Mouse (Mus musculus) urinary bladder, adult 18-20 months (tissue): ENCODE results near the gene Sipa1.
A peak's percentile ranks its signal among the peaks of the same experiment; 100 is the strongest.

ENCODE experiments used
- DNase-seq, 2 experiments: peaks; one replicate each; pipeline ENCODE4 v3.0.0; 2022; ENCODE audit warnings: low spot score in 2 of 2, mixed read lengths in 2 of 2

The Sipa1 gene

DNA sequence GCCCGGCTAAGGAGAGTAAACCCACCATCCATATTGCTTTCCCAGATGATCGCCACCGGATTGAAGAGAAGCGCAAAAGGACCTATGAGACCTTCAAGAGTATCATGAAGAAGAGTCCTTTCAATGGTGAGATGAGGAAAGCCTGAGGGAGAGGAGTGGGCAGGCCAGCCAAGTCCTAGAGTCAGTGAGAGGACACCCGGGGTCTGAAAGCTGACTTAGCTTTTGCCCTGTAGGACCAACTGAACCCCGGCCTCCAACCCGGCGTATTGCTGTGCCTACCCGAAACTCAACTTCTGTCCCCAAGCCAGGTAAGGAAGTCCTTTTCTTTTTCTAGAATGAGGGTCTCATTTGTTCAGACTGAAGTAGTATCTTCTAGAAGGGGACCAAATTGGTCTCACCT lies 18.2 kb downstream of the Sipa1 start:
- no peak for DNase-seq

DNA sequence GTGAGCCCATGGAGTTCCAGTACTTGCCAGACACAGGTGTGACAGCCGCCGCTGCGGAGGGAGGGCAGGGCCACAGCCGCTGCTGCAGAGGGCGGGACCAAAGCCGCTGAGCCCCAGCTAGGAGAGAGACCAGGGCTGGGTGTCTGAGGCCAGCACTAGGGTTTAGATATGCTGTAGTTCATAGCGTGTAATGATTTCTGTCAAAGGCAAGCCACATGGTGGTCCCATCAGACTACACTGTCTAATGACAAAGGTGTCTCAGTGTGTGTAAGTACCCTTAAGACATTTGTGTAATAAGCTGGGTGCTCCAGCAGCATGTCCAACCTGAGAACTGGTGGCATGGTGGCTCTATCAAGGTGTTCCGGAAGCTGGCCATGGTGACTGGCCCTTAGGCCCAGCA lies 21.9 kb downstream of the Sipa1 start:
- DNase-seq: no peak

DNA sequence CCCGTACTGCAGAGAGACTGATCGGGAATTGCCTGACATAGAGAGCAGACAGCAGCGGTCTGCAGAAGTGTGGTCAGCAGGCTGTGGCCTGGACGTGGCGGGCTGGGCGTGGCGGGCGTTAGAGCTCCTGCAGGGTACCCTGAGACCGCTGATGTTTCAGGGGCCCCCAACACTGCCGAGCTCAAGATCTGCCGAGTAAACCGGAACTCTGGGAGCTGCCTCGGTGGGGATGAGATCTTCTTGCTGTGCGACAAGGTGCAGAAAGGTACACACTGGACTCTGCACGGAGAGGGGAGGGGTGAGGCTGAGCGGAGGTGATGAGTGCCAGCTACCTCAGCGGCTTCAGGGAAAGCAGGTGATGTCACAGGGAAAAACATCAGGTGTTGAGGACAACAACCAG lies 22.5 kb downstream of the Sipa1 start:
- no peak for DNase-seq

DNA sequence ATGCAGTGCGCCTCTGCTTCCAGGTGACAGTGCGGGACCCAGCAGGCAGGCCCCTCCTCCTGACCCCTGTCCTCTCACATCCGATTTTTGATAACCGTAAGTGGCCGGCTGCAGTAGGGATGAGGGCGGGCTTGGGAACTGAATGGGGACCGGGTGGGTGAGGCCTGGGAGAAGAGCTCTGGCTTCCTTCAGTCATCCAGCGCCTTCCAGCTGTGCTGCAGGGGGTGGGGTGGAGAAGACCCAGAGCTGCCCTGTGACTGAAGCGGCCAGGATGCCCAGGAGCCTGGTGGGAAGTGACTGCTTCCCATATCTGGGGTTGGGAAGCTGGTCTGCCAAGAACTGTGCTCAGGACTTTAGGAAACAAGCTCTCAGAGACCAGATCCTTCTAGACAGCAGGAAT lies 23.2 kb downstream of the Sipa1 start:
- DNase-seq: no peak

DNA sequence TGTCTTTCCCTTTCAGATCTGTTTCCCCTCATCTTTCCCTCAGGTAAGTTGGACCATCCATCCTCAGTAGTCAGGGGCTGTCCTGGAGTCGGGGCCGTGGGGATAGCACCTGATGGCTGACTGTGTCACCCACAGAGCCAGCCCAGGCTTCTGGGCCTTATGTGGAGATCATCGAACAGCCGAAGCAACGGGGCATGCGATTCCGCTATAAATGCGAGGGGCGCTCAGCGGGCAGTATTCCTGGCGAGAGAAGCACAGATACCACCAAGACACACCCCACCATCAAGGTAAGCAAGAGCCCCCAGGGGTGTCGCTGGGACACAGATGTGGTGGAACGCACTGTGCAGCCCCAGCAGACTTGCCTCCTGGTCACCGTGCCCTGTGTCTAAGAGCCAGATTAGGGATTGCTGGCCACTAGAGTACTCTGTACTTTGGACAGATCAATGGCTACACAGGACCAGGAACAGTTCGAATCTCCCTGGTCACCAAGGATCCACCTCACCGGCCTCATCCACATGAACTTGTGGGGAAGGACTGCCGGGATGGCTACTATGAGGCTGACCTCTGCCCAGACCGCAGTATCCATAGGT lies 25.0 kb downstream of the Sipa1 start:
- DNase-seq: no peak

DNA sequence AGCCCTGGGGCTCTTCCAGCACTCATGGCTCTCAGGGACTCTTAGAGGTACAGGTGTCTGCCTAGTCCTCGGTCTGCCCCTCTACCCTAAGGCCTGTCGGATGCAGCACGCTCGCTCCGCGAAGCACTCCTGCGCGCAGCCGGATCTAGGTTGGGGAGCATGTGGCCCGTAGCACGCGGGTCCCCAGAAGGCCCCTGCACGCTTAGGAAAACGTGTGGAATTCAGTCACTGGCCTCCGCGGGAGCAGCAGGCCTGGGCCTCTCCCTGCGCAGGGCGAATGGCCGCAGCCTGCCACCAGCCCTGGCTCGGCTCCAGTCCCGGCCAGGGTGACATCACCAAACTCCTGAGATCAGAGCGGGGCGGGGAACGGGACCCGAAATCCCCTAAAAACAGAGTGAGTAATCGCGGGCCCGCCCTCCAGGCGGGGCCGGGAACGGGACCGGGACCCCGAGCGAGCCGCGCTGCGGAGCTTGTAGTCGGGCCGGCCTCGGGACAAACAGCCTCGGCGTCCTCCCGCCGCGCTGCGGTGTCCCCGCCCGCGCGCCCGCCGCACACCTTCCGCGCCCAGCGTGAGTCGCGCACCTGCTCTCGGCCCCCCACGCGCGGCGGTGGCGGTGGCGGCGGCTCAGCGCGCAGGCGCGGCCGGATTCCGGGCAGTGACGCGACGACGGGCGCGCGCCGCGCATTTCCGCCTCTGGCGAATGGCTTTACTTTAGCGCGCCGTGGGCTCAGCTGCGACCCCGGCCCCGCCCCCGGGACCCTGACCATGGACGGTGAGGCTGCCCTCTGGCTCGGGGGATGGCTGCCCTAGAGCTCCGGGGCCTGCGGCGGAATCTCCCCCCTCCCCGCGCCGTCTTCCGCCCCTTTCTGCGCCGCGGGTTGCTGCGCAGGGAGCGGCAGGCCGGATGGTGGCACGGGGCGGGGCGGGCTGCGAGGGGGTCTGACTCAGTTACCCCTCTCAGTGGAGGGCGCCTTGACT lies 26.1 kb downstream of the Sipa1 start, which contains the start of gene Rela:
TSS of gene Rela (plus strand) at position 415 of the 979 bp plus-strand sequence.
- DNase-seq: peak; percentile 92 to 93

DNA sequence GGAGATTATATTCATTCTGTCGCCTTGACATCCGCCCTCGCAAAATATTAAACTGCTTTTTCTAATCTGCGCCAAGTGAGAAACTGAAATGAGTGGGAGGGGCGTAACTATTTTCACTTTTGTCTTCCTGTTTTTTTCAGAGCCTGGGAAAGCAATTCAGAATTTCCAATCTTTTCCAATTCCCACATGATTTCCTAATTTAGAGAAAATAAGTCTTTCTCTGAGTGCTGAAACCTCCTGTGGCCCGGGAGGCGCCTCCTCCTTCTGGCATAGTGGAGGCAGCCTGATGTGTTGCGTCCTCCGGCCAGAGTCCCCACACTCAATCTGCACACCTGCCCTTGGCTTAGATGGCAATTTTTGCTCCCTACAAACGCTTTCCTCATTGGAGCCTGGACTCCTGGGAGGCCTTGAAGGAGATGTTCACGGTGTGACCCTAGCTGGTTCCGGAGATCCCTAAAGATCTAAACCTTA lies 26.9 kb downstream of the Sipa1 start:
- DNase-seq: no peak

DNA sequence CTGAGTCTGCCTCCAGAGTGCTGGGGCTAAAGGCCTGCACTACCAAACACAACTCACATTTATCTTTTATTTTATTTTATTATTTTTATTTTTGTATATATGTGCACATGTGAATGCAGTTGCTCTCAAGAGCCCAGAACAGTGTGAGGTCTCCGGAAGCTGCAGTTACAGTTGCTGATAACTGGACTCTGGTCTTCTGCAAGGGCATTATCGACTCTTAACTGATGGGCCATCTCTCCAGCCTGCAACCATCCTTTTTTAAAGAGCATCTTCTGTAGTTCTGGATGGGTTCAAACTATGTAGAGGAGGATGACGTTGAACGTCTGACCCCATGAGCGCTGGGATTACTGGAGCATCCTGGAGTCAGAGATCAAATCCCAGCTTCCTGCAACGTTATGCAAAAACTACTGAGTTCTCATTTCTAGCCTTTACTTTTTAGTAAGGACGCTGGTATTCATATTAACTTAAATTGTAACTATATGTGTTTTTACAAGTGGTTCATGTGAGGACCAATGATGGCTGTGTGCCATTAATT lies 27.4 kb downstream of the Sipa1 start:
- DNase-seq: no peak

DNA sequence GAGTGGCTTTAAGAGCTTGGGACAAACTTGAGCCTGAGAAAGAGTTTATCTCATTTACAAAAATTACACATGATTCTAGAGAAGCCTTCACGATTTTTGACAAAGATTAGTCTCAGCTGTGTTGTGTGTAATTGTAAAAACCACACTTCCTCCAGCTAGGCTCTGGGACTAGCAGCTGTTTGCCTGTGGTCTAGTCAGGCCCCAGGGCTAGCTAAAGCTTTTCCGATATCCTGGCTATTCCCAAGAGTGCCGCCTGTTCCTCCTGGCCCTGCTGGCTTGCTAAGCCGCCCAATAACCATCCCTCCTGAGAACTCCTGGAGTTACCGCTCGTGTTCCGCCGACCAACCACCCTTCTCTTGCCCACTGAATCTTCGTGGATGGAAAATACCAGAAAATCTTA lies 31.4 kb downstream of the Sipa1 start:
- DNase-seq: no peak

DNA sequence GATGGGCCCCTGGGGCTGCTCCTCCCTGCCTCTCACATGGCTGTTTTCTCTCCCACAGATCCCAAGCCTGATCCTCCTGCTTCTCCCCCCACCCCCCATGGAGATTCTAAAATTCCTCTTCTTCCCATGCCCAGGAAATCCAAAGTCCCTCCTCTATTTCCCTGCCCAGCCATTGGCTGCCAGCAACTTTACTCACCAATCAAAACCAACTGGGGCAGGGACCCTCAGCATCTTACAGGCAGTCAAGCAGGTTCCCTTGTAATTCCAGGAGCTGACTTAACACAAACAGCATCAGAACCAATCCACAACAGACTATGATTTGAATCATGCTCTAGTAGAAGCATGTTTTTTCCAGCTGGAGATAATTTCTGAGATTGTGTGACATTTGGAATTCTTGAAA lies 33.6 kb downstream of the Sipa1 start:
- no peak for DNase-seq

DNA sequence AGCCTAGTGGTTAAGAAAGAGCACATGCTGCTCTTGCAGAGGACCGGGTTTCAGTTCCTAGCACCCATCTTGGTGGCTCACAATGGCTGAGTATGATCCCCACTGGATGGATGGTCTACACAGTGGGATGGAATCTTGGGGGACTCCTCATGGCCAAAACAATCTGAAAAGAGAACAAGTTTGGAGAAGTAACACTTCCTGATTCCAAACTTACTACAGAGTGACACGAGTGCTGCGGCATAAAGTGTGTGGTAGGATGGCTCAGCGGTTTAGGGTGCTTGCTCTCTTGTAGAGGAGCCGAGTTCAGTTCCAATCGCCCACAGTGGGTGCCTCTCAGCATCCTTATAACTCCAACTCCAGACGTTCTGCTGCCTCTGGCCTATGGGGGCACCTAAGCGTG lies 38.2 kb downstream of the Sipa1 start:
- no peak for DNase-seq

DNA sequence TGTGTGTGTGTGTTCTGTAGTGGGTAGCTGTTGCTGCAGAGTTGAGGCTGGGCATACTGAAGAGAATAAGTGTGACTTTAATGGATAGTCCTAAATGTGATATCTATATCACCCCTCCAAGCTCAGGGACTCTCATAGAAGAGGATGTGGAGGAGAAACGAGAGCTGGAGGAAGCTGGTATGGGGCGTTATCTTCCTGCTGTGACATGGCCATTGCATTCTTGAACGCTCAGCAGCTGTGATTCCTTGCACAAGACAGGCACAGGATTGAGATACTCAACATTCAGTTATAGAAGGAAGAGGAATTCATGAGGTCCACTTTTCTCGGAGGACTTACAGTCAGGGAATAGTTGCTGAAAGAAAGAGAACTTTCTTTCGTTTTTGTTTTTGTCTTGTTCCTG lies 41.6 kb downstream of the Sipa1 start:
- no peak for DNase-seq

DNA sequence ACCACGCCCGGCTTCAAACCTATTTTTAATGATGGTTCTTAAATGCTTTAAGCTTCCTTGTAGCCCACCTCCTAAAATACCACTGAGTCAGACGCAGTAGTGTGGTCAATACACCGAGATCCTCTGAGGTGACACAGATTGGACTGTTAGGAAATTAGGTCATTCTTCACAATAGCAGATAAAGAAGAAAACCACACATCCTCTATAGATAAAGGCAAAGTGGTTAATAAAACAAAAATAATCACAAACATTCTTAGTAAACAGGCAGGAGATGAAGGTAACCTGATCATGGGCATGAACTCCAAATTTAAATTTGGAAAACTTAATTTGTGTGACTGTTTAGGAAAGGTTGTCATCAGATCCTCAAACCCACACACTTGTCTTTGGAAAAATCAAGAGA lies 43.5 kb downstream of the Sipa1 start:
- DNase-seq: no peak

DNA sequence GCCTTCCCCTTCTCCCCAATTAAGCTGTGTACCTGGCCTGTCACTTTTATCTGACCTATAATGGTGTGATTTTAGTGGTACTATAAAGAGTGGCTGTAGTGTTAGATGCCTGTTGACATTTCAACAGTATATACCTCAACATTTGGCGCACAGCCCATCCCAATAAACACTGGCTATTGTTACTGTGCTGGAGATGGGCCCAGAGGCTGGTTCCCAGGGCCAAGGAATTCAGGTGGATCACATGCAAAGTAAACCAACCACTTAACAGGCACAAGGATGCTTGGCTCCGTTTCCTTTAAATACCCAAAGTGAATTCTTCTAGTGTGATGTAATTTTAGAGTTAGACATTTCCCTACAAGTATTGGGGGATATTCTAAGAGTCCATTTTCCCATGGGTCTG lies 48.6 kb downstream of the Sipa1 start:
- DNase-seq: no peak

DNA sequence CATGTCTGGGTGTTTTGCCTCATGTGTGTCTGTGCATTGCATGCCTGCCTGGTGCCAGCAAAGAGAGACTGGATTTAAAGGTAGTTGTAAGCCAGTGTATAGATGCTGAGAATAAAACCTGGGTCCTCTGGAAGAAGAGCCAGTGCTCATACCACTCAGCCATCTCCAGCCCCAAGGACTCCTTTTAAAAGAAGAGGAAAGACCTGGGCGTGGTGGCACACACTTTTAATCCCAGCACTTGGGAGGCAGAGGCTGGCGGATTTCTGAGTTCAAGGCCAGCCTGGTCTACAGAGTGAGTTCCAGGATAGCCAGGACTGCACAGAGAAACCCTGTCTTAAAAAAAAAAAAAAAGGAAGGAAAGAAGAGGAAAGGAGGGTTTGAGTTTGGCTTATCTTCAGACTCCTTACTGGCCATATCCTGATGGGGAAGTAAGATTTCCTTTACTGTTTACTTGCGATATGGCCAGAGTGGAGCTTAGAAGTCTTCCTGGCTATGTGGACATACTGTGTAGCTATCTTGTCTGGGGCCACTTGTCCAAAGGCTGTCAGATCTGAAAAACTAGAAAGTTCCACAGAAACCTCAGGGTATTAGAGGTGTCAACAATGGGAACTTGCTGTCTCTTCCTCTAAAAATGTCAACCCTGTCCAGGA lies 50.6 kb downstream of the Sipa1 start:
- no peak for DNase-seq

DNA sequence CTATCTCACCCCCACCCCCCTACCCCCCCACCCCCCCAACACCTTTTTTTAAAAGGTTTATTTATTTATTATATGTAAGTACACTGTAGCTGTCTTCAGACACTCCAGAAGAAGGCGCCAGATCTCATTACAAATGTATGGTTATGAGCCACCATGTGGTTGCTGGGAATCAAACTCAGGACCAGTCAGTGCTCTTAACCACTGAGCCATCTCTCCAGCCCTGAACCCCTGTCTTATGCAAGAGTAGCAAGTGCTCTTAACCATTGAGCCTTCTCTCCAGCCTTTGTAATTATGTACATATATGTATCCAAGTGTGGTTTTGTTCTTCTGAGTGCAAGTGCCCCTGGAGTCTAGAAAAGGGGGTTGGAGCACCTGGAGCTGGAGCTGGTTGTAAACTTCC lies 51.5 kb downstream of the Sipa1 start:
- no peak for DNase-seq

DNA sequence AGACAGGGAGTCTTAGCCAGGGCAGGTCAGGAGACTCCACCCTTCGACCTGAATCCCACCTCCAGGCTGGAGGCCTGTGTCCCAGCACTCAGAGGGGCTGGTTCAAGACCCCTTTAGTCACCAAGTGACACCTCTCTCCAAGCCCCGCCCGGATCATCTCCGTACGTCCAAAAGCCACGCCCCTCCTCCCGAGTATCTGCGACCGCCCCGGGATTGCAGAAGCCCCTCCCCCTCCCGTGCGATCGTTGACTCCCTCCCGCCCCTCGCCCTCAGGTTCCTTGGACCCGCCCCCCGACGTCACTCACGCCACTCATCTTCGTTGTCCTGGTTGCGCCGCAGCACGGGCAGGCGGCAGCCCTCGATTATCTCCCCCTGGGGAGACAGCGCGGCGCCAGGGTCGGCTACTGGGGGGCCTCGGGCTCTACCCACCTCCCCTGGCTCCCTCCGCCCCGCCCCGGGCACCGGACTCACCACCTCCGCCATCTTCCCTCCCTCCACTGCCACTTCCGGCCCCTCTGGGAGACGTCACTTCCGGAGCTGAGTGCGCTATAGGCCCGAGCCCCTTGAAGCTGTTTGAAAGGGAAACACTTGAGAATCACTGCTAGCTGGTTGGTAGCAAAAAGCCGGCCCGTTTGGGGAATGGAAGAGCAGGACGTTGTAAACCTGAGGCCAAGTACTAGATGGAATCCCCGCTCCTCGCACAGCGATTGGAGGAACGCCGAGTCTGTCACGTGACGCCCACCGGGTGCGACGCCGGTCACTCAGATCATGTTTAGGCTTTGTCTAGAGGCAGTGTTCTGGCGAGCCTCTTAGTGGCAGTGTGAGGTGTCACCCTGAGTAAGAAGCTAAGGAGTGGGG lies 53.7 kb downstream of the Sipa1 start, which contains the start of gene Kat5:
TSS of gene Kat5 (minus strand) at position 691 of the 858 bp plus-strand sequence.
- DNase-seq: peak; percentile 89 to 97

DNA sequence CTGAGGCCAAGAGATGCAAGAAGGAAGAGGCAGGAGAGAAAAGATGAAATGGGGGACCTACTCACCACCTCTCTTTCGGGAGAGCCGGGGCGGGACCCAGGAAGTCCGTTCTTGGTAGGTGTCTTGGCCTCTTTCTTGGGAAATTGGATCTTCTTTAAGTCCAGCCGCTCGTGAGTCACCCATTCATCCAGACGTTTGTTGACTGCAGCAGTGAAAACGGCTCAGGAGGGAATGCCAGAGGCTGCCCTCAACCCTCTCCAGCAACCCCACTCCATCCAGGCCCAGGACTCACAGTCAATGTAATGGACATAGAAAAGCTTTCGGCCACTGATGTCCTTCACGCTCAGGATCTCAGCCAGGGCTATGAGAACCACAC lies 54.3 kb downstream of the Sipa1 start:
- no peak for DNase-seq

DNA sequence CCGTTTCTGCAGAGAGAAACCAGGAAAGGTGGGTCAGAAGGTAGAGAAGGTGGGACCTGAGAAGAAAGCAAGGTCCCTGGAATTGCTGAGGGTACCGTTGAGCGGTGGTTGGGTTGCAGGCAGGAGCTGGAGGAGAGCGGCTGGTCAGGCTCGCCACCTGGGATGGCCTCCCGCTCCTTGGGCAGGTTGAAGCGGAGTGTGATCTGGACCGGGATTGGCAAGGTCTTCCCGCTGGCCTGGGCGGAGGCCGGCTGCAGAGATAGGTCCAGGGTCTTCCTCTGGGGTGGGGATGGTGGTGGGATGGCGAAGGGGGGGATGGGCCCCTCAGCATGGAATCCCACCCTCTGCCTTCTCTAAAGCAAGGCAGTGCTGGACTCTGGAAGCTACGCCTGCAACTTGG lies 54.8 kb downstream of the Sipa1 start:
- DNase-seq: no peak

DNA sequence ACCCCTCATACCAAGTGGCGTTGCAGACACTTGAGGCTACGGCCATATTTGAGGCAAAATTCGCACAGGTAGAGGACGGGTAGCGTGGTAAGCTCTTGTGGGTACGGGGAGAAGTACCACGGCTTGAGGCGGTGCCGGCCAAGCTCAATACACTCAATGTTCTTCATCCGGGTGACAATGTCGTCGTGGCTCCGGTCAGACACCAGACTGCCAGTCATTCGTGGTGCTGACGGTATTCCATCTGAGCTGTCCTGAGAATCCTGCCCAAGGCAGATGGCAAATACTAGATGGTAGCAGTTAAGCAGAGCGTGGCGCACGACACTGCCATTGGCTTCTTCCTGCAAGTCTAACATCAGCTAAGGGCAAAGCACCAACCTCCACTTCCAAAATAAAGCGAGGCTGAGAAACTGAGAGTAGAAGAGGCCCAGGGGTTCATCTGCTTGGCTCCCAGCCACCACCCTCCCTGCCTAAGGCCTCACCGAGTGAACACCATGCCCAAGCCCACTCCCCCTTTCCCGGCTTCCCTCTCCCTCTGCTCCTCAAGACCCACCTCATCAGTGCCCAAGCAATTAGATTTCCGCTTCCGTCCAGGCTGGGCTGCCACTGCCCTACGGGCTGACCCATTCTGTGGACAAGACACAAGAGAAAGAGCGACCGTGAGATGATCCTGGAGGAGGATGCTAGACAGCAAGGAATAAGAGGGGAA lies 55.6 kb downstream of the Sipa1 start:
- no peak for DNase-seq

DNA sequence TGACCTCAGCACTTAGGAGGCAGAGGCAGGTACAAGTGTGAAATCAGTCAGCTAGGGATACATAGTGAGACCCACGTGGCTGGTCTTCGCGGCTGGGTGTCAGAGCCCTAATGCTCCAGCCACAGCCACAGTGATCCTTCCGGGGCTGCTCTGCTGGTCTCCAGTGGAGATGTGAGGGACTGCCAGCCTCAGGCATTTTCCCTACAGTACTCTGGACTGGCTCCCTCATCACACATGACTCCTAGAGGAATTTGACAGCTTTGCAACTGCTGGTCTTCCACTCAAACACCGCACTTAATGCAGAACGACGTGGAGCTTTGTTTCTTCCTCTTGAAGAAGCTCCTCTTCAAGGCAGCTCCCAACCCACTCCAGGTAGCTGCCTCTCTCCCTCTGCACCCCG lies 57.3 kb downstream of the Sipa1 start:
- DNase-seq: no peak
